Mouse (Mus musculus): Measurements from ENCODE around the gene H2-Q10.
"Not testable (repeated sequence)": the region's sequence is repeated elsewhere in the genome, so short reads cannot be mapped to it uniquely, and the experiment has no call there.

H2-Q10 gene

DNA sequence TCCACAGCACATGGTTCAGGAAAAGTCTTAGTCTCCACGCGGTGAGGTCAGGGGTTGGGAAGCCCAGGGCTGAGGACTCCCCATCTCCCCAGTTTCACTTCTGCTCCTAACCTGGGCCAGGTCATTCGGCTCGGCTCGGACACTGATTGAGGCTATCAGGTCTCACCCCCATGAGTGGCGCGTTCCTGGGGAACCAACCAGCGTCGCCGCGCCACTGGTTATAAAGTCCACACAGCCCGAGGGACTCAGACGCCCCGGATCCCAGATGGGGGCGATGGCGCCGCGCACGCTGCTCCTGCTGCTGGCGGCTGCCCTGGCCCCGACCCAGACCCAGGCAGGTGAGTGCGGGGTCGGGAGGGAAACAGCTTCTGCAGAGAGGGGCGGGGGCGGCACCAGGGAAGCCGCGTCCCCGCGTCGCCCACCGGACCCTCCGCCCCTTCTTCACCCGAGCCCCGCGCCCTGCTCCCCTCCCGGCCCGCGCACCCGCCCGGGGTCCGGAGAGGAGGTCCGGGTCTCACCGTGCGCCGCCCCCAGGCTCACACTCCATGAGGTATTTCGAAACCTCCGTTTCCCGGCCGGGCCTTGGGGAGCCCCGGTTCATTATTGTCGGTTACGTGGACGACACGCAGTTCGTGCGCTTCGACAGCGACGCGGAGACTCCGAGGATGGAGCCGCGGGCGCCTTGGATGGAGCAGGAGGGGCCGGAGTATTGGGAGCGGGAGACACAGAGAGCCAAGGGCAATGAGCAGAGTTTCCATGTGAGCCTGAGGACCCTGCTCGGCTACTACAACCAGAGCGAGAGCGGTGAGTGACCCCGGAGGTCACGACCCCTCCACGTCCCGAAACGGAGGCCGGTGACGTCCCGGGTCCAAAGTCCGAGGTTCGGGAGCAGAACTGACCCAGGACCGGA, at the start of gene H2-Q10:
H2-Q10 (plus strand) TSS at position 248 of the 910 bp plus-strand sequence.
- in situ Hi-C loops (cut with MboI) = no loop called here

- in situ Hi-C loops (cut with MboI) = not testable (repeated sequence)
These were observed 49.6 kb upstream of the H2-Q10 start for GRCm38 (mm10) chr17:35420206-35420810.

GRCm38 (mm10) chr17:35421331-35421730, 48.6 kb upstream of the H2-Q10 start:
- in situ Hi-C loops (cut with MboI) = not testable (repeated sequence)

DNA sequence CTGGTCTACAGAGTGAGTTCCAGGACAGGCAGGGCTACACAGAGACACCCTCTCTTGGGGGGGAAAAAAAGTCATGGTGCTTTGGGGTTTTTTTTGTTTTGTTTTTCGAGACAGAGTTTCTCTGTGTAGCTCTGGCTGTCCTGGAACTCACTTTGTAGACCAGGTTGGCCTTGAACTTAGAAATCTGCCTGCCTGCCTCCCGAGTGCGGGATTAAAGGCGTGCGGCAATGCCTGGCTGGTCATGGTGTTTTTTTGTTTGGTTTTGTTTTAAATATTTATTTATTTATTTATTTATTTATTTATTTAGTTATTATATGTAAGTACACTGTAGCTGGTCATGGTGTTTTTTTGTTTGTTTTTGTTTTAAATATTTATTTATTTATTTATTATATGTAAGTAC, 47.5 kb upstream of the H2-Q10 start:
- in situ Hi-C loops (cut with MboI) = not testable (repeated sequence)

GRCm38 (mm10) chr17:35423131-35423810, 46.6 kb upstream of the H2-Q10 start:
- in situ Hi-C loops (cut with MboI) = not testable (repeated sequence)

DNA sequence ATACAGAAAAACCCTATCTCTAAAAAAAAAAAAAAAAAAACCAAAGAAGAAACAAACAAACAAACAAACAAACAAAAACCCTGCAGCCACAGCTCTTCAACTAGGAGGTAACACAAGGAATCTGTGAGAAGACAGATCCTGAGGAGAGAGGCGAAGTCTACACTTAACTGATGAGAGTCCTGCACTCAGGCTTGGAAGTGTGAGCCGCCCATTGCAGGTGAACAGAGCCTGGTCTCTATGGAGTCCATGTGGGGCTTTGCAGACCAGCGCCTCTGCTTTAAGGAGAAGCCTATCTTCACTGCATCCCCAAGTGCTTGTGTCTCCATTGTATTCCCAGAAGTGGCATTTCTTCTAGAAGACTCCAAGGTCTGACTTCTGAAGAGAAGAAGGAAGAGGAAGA, 45.8 kb upstream of the H2-Q10 start:
- in situ Hi-C loops (cut with MboI) = not testable (repeated sequence)

- in situ Hi-C loops (cut with MboI) = not testable (repeated sequence)
These were observed 45.1 kb upstream of the H2-Q10 start, which contains the start of gene H2-Q6 for GRCm38 (mm10) chr17:35424624-35425416. TSS of gene H2-Q6 (plus strand) at chr17:35424850.

GRCm38 (mm10) chr17:35425474-35425873, 44.4 kb upstream of the H2-Q10 start:
- in situ Hi-C loops (cut with MboI) = not testable (repeated sequence)

GRCm38 (mm10) chr17:35428883-35429282, 41.0 kb upstream of the H2-Q10 start:
- in situ Hi-C loops (cut with MboI) = not testable (repeated sequence)

GRCm38 (mm10) chr17:35430671-35431070, 39.2 kb upstream of the H2-Q10 start:
- in situ Hi-C loops (cut with MboI) = not testable (repeated sequence)

DNA sequence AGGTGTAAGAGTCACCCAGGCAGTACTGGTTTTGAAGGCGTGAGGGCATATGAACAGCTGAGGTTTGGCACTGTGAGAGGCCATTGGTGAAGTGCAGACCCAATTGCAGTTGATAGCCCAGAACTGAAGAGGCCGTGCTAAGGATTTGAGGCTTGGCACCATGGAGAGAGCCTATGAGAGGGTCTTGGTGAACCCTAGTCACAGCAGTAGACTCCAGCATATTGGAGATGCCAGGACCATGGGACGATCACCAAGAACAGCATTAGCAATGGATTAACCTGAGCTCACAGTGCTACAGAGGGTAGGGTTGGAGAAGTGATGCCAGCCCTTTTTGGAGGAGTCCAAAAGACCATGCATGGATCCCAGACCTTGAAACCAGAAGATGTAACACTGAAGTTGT, 37.7 kb upstream of the H2-Q10 start:
- in situ Hi-C loops (cut with MboI) = not testable (repeated sequence)

DNA sequence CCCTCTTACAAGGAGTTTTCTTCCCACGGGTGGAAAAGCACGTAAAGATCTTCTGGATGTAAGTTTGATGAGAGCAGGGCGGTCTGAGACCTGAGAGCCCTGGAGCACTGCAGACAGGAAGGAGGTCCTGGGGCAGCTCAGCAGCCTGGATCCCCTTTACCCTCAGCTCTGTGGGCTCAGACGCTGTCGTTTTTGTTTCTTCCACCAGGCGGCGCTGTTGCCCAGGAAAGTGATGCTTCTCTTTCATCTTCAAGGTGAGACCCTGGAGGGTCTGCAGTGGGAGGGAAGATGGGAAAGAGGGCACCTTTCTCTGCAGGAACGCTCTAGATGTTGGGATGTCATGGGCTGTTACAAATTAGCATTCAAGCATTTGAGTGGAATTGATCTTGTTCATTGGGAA, 35.1 kb upstream of the H2-Q10 start:
- in situ Hi-C loops (cut with MboI) = not testable (repeated sequence)

DNA sequence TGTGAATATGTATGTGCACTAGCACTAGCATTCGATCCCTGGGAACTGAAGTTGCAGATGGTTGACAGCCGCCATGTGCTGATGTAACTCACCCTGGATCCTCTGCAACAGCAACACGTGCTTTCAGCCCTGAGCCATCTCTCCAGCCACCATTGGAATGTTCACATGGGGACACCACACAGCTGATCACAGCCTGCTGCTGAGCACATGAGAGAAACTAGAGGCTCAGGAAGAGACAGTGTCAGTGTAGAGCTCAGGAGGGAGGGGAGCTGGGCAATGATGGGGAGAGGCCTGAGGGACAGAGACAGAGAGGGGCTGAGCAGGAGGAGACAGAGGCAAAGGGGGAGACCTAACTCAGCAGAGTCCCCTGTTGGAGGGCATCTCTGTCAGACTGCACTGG, 34.3 kb upstream of the H2-Q10 start:
- in situ Hi-C loops (cut with MboI) = not testable (repeated sequence)

DNA sequence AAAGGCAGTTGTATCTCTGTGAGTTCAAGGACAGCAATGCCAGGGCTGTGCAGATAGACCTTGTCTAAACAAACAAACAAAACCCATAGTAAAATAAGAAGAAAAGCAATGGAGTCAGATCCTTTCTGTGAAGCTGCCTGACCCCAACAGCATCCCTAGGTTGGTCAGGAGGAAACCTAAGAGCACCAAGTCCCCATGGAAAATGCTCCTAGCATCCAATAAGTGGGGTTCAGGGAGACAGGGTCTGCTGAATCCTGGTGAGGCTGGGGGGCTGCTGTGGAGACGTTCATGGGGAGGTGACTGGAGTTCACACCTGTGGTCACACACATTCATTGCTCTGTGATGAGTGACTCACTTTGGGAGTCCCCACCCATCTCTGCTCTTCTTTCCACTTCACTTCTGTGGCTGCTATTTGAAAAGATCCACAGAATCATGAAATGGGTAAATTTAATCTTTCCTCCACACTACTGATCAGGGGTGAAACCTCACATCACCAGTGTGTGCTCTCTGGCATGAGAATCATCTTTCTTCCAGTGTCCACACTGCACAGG, 32.4 kb upstream of the H2-Q10 start:
- in situ Hi-C loops (cut with MboI) = not testable (repeated sequence)

DNA sequence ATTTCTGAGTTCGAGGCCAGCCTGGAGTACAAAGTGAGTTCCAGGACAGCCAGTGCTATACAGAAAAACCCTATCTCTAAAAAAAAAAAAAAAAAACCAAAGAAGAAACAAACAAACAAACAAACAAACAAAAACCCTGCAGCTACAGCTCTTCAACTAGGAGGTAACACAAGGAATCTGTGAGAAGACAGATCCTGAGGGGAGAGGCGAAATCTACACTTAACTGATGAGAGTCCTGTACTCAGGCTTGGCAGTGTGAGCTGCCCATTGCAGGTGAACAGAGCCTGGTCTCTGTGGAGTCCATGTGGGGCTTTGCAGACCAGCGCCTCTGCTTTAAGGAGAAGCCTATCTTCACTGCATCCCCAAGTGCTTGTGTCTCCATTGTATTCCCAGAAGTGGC, 31.5 kb upstream of the H2-Q10 start:
- in situ Hi-C loops (cut with MboI) = not testable (repeated sequence)

- in situ Hi-C loops (cut with MboI) = not testable (repeated sequence)
These were observed 31.0 kb upstream of the H2-Q10 start, which contains the start of gene H2-Q7 for GRCm38 (mm10) chr17:35438885-35439284. TSS of gene H2-Q7 (plus strand) at chr17:35439155.

DNA sequence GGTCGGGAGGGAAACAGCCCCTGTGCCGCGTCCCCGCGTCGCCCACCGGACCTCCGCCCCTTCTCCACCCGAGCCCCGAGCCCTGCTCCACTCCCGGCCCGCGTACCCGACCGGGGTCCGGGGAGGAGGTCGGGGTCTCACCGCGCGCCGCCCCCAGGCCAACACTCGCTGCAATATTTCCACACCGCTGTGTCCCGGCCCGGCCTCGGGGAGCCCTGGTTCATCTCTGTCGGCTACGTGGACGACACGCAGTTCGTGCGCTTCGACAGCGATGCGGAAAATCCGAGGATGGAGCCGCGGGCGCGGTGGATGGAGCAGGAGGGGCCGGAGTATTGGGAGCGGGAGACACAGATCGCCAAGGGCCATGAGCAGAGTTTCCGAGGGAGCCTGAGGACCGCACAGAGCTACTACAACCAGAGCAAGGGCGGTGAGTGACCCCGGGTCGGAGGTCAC, 30.6 kb upstream of the H2-Q10 start:
- in situ Hi-C loops (cut with MboI) = not testable (repeated sequence)

GRCm38 (mm10) chr17:35439925-35440645, 29.8 kb upstream of the H2-Q10 start:
- in situ Hi-C loops (cut with MboI) = not testable (repeated sequence)

GRCm38 (mm10) chr17:35442376-35442775, 27.5 kb upstream of the H2-Q10 start:
- in situ Hi-C loops (cut with MboI) = not testable (repeated sequence)

DNA sequence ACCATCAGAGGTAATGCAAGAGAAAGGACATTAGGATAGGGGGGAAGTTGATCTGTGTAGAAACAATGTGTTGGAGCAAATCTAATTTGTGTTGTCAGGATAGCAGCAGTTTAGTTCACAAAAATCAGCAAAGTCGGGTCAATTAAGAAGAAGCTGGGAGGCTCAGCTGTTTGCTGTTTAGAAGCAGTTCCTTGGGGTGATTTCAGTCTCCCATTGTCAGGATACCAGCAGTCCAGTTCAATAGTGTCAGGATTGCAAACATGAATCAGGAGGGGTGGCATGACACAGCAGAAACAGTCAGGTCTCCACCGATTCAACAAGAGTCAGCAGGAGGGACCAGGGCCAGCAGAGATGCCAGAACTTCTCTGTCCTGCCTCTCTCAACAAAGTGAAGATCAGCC, 25.4 kb upstream of the H2-Q10 start:
- in situ Hi-C loops (cut with MboI) = not testable (repeated sequence)
